Mouse (Mus musculus): Measurements from ENCODE around the gene Timp4. TPM values are rescaled to one million over a fixed set of nuclear protein-coding genes. Genes with fewer than 3 reads are reported as not detected.

Timp4 gene
- polyA plus RNA-seq (2017; shearing (Covaris generic)), result 0.50 TPM

GRCm38 (mm10) chr6:115252099-115252873 lies at the start of gene Timp4:
Gene Timp4 (minus strand): TSS chr6:115252205.

DNA sequence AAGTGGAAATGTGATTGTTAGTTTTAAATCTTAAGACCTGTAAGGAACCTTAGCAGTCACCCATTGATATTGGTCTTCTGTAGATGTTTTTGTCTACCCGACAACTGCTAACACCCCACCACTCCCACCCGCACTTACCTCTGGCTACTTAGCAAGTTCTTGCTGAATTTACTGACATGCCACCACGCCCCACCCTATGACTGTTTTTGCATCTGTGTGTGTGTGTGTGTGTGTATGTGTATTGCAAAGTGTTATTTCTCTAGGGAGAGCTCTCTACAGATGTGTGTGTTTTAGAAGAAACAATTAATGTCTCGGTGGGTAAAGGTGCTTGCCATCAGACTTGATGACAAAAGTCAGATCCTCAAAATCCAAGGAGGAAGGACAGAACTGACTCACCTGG lies 25.0 kb downstream of the Timp4 start, which contains the start of gene Gm17482:
Gene Gm17482 (plus strand): TSS at position 301 of the 400 bp plus-strand sequence.

Other genes starting within 250 kb of the Timp4 start
- gene Tamm41, start 214.3 kb downstream of the Timp4 start, polyA plus RNA-seq (2017; shearing (Covaris generic)), result 24.3 TPM
- 0.21 TPM for gene Syn2, start 117.3 kb downstream of the Timp4 start, polyA plus RNA-seq (2017; shearing (Covaris generic))
- not detected for gene Gm17482, start 24.9 kb downstream of the Timp4 start, polyA plus RNA-seq (2017; shearing (Covaris generic))
- gene Pparg, start 108.7 kb upstream of the Timp4 start, polyA plus RNA-seq (2017; shearing (Covaris generic)), result not detected